Mouse (Mus musculus): ENCODE data around the gene Nfil3.
A peak's percentile ranks its signal among the peaks of the same experiment; 100 is the strongest.

Nfil3 gene

DNA sequence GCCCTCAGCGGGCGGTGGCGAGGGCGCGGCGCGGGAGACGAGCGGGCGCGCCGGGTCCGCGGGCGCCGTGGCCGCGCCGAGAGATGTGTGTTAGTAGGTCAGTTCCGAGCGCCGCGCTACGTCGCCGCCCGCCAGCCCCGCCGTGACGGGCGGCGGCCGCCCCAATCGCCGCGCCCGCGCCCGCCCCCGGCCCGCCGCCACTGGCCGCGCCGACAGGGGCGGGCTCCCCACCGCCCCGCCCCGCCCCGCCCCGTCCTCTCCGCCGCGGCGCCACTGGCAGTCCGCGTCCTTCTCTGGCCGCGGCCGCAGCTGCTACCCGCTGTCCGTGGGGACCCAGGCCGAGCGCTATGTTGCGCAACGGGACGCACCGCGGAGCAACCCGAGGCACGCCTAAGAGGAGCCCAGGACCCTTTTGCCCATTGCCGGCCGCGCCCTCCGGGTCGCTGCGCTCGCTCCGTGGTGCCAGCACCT, at the start of gene Nfil3:
Gene Nfil3, minus strand, starts transcription at position 123 of the 471 bp plus-strand sequence.
- DNase-seq: peak; percentile 81

DNA sequence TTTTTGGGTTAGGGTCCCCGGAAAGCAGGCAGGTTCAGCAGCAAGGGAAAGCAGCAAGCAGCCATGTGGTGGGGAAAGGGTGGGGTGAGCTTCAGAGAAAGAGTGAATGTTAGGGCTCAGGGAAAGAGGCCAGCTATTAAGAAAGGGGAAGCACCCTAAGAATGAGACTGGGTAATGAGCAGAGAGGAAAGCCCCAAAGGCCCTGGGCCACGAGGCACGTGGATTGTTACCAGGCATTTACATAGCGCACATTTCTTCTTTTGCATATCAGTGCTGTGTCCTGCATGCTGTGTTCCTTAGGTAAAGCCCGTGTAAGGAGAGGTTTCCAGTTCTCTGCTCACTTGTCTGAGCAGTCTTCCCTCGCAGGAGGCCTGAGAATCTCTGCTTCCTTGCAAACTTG, 43.4 kb upstream of the Nfil3 start:
- no peak for DNase-seq

DNA sequence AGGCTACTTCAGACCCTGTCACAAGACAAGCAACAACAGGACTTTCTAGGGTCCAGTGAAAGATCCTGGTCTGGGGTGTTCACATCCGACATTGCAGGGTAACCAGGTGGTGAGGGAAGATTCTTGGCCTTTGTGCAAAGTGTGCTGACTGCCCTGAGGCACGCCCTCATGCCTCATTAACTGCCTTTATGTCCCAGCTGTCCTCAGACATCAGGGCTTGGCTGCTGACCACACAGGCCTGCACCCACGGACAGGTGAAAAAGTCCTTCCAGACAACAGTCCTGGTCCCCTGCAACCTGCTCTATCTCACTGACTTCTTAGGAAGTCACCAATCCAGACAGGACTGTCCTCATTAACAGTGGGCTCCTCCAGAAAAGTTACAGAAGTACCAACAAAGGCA, 39.4 kb upstream of the Nfil3 start:
- no peak for DNase-seq

DNA sequence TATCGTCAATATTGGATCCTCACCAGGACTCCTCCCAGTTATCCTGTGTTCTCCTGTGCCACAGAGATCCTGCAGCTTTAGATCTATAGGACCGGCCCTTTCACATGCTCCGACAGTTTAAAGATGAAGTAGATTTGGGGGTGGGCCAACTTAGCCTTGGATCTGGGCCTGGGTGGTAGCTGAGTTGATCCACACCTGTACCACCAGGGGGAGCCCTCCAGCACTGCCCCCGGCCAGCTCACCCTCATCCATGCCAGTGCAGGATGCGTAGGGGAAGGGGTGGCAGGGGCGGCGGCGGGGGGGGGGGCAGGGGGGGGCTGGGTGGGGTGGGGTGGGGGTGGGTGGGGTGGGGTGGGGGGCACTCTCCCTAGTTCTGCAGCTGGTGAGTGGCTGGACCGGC, 38.7 kb upstream of the Nfil3 start:
- no peak for DNase-seq

DNA sequence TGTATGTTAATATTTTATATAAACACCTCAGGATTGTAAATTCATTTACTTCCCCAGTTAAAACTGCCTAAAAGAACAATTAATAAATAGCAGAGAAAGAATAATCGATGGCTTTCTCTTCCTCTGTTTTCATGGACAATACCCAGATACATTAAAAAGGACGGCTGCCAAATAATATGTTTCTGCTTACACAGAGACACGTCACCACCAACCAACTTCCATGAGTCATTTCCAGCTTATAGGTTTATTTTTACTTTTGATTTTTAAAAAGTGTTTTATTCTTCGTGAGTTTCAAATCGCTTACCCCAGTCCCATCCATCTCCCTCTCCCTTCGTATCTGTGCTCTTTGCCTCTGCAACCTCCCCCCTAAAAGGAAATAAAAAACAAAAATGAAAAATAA, 38.1 kb upstream of the Nfil3 start:
- DNase-seq: no peak

DNA sequence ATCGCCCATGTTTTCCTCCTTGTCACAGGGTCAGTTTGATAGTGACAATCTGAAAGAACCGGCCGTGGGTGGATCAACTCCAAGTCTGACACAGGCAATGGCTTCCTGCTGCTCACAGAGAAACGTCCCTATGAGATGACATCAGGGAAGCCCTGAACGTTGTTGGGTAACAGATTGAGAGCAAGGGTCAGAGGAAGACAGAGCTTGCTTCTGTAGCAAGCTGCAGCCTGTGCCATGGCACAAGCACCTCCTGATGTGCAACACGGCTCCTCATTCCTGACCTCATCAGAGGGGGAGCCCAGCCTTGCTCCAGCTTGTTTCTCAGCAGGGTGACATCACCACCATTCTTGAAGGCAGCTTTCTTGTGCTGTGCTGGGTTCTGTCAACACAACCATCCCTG, 37.1 kb upstream of the Nfil3 start:
- no peak for DNase-seq

DNA sequence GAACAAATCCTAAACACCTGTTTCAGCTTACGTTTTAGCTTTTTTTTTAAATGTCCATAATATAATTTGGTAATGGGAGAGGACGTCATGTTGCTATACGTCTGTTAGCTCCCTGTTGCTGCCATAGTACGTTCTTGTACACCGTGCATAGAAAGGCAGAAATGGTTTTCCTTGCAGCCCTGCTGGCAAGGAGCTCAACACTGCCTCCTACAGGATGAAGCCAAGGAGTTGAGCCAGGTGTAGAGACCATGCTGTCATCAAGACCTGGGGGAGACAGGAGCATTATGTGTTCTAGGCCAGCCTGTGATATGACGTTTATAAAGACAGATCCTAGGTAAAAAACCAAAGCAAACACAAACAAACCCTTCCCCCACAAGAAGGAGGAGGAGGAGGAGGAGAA, 36.2 kb upstream of the Nfil3 start:
- DNase-seq: no peak

DNA sequence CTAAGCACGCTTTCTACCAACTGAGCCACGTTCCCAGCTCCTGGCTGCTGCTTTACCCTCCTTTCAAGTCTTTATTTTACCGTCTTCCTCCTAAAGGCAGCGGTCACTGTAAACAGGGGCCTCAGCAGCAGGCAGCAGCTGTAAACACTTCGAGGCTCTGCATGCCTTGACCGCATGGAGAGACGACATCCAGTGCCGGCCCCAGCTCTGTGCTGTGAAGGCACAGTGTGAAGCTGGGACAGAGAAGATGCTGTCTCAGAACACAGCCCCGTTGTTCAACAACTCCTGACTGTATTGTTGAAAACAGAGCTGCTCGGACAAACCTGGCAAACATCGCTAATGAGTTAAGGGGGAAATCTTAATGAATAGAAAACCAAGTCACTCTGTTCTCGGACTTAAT, 30.6 kb upstream of the Nfil3 start:
- DNase-seq: no peak

DNA sequence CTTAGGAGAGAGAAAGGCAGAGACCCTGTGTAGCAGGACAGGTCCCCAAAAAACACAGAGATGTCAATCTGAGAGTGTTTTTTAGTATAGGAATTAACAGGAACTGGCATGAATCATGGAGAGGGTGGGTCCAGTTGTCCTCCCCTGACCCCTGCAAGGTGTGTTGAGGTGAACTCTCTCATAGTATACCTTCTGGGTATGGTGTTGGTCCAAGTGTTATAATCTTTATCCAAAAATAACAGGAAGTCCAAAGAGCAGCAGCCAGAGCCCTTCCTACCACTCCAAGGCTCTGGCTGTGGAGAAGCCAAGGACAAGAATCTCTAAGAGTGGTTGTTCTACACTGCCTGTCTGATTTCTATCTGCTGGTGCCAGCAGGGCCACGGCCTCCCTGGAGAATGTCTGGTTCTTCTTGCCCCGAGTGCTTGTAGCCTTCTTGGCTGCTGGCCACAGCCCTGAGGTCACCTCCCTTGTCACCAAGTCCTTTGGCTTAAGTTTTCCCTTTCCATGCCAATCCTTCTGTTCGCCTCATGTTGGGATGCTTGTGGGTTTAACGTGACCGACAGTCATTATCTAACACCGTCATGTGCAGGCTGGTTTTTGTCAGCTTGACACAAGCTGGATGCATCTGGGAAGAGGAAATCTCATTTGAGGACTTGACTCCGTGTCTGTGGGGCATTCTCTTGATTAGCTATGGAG, 27.8 kb upstream of the Nfil3 start:
- DNase-seq: peak; percentile 39

DNA sequence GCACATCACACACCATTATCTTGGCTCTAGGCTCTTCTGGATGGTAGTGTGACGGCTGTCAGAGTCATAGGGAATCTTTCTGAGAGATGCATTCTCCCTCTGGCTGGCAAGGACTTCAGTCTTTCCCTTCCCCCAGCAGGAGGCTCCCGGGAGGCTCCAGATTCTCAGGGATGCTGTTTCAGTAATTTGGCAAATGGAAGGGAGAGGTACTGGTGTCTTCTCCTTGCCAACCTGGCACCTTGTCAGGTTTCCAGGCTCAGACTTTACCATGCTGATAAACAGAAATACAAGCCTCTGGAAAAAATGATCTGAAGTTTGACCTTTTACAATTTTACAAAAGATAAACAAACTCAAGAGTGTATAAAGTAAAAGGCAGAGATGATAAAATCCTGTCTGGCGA, 26.9 kb upstream of the Nfil3 start:
- DNase-seq: peak; percentile 49

DNA sequence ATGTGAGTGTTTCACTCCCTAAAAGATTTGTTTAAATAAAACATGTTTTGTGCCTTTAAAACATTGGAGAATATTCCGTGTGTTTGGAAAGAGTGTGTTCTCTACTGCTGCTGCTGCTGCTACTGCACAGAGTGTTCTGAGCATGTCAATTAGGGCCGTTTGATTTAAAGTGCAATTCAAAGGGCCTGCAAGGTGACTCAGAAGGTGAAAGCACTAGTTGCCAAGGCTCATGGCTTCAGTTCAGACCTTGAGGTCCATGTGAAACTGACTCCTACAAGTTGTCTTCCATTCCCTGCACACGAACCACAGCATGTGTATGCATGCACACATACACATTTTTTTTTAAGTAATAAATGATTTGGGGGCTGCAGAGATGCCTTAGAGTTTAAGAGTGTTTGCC, 22.4 kb upstream of the Nfil3 start:
- DNase-seq: no peak

DNA sequence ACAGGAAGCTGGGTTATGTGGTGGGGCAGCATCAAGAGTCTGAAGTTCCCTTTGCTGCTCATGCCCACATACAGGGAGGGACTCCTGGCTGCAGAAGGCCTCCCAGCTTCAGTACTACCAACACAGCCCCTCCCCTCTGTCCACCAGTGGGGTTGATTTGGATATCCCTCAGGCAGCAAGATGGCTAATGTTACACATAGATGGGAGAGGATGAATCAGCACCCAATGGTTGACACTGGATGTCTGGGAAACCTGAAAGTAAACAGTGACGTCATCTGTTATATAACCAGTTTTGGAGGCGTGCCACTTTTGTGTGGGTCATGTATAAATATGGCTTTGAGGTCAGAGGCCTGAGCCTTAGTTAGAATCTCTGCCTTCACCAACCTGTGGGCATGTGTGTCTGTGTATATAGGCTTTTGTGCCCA, 20.6 kb upstream of the Nfil3 start:
- DNase-seq: no peak

DNA sequence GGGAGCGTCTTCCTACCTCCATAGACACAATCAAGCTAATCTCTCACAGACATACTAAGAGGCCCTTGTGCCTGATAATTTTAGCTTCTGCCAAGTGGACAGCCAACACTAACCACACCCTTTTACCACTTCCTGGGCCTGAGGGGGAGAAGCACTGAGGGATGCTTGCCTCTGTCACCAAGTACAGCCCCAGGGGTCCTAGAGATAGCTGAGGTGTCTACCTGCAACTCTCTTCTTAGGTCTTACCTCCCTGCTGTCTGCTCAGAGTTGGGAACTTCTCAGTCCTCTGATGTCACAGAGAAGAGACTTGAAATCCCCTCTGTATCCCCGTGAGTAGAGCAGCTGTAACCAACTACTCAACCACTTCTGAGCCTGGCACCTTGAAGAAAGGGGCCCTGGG, 19.6 kb upstream of the Nfil3 start:
- no peak for DNase-seq

DNA sequence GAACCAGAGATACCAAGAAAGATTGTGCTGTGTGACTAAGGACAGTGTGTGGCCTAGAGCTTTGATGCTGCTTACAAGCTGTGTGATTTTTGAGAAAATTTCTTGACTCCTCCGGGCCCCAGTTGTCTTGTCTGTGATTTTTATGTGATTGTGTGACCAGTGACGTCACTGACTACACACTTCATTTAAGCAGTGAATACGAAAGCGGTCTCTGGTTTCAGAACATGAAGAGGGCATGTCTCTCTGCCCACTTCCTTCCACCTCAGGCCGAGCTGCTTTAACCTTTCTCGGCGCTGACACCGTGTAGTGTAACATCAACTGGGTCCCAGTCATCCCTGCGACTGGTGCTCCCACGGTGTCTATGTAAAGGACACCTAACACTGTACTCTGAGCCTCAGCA, 17.7 kb upstream of the Nfil3 start:
- no peak for DNase-seq

DNA sequence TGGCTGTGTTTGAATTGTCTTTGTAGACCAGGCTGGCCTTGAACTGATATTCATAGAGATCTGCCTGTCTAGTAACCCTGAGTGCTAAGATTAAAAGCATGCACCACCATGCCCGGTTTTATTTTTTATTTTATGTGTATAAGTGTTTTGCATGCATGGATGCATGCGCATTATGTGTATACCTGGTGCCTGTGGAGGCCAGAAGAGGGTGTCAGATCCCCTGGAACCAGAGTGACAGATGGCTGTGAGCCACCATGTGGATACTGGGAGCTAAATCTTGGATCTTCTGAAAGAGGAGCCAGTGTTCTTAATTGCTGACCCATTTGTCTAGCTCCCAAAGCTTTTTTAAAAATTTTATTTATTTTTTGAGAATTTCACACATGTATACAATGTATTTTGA, 16.9 kb upstream of the Nfil3 start:
- DNase-seq: no peak

DNA sequence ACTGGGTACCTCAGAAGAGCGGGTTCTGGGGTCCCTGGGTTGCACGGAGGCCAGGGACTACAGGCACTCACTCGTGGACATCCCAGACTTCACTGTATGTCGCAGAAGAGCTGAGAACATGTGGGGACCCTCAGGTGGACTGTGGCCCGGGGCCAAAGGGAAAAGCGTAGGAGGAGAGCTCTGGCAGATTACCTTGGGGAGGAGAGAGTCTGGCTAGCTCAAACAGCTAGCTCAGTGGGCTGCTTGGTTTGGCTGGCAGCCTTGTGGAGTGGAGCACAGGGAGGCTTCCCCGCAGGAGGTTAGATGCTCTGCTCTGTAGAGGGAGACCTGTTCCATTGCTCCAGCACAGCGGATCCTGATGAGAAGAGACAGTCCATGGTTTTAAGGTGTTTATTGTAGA, 15.3 kb upstream of the Nfil3 start:
- DNase-seq: no peak

DNA sequence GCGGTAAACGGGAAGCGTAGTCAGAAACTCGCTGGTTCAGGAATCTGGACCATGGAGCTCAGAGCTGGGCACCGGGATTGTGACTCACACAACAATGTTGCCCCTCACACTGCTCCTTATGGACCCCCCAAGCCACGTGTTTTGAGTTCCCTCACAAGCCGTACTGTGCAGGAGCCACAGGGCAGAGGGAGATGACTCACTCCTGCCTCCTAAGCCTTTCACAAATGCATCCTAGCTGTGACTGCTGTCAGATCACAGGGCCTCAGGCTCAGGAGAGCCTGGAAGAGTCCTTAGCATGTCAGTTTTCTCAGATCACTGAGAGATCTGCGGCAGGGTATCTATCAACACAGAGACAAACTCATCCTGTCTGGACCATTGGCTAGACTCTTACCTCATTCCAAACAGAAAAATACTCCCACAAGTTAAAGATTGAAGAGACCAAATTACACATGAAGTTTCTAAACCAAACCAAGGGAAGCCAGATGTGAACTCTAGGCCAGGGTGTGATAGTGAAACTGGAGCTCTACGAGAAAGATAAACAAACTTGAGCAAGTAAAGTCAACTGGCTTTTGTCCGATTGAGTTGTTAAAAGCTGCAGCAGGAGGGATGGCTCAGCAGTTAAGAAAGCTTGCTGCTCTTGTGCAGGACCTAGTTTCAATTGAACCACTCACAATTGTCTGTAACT, 13.5 kb upstream of the Nfil3 start:
- DNase-seq: no peak

DNA sequence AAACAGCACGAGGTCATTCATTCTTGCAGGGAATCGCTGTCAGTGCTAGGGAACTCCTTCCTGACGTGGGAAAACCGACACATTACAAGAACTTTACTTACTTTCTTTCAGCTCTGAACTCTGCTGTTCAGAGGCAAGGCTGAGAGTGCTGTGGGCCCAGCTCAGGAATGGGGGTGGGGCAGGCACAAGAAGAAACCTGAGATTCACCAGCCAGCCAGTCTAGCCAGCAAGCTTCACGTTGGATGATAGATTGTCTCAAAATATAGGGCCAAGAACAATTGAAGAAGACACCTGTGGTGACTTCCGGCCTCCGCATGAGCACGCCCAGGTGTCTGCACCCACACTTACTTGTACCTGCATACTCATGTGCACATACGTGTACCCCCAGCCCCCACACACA, 9.3 kb upstream of the Nfil3 start:
- no peak for DNase-seq

DNA sequence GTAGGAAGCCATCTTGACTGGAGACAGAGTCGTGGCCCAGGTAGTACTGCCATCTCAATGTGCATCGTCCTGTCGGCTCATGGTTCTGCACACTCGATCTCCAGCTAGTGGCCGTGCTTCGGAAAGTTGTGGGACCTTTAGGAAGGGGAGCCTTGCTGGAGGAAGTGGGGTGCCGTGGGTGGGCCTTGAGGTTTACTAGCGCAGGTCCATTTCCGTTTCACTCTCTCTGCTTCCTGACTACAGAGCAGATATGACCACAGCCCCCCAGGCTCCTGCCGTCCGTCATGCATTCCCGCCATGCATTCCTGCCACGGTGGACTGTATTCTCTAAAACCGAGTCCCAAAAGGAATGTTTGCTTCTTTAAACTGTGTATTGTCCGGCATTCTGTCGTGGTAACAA, 8.1 kb upstream of the Nfil3 start:
- no peak for DNase-seq

DNA sequence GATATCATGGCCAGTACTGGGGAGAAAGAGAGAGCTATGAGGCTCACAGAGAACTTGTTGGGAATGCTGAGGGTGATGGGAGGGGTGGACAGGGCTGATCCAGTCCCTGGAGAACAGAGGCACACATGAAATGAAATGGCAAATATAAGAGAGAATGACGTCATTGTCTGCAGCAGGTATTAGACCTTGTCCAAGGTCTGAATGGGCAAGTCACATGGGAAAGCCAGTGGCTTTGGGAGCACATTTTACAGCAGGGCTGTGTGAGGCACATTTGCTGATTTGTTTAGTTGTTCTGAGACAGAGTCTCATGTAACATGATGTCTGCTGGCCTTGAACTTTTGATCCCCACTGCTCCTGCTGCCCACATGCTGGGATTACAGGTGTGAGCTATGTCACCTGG, 7.0 kb upstream of the Nfil3 start:
- no peak for DNase-seq

DNA sequence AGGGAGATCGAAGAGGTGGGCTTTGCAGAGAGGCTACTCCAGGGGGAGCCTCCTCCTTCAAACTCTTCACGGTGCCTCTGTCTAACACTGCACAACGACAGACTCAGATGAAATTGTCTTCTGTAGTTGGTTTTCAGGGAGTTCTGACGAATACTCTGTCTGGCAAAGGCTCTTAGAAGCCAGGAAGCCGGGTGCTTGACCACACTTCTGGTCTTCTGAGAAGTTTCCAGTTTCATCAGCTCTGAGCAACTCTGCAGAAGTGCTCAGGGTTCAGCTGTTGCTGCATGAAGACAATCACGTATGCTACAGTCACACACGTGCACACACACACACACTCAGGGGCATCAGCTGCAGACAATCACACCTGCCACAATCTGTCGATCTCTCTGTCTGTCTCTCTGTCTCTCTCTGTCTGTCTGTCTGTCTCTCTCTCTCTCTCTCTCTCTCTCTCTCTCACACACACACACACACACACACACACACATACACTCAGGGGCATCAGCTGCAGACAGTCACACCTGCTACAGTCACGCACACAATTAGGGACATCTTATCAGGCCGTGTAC, 5.4 kb upstream of the Nfil3 start:
- no peak for DNase-seq

DNA sequence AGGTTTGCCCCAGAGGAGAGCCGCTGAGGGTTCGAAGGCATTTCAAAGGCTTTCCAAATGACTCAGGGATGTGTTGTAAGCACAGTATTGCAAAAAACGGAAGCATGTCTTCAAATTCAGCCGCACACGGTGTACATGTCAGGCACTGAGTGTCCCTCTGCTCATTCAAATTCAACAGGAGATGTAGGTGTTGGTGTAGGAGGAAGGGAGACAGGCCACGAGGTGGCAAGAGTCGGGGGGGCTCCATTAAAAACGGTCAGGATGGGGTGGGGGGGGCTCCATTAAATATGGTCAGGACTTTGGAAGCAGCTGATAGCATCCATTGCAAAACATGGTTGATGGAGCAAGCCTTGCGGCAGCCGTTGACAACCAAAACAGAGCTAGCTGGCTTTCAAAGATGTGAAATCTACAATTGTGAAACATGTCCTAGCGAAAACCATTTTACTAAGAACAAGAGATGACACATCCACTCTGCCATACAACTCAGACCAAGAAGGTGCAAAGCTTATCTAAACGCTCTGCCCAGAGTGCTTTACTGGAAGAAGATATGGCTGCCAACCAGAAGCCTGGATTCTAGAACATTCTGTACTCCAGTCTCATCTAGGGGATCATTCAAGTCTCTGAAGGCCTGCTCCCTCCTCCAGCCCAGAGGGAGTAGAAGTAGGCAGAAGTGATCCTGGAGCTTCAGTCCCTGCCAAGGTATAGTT, 4.8 kb upstream of the Nfil3 start:
- DNase-seq: no peak

DNA sequence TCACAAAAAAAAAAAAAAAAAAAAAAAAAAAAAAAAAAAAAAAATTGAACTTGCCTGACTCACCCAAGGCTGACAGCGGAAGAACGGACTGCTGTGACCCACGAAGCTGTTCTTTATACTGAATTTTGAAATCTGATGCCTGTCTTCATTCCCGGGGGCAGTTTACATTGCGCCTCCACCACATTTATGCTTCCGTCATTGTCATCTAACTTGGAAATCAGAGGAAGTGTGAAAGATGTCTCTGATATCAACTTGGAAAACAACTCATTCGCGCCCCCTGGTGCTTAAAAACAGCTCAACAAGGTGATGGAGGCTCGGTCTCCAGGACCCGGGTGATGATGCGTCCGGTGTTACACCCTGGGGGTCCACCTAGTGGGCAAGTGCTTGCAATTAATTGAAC, 1.8 kb upstream of the Nfil3 start:
- DNase-seq: peak; percentile 91
